Mouse (Mus musculus) ES-Bruce4 (cell line): ENCODE results near the gene B3galt2.

Experiments
- CTCF ChIP-seq: IDR thresholded peaks from one replicate; pipeline ENCODE4 v1.8.1; 2011; ENCODE audit warnings: low read depth, low read length
- EP300 ChIP-seq: IDR thresholded peaks from 2 replicates; pipeline ENCODE4 v1.6.1; 2011; ENCODE audit warnings: low read depth, low read length; ENCODE audit not compliant: insufficient read depth
- POLR2A ChIP-seq: IDR thresholded peaks from one replicate; pipeline ENCODE4 v1.8.1; 2011; ENCODE audit warnings: low read length; ENCODE audit not compliant: insufficient read depth

DNA sequence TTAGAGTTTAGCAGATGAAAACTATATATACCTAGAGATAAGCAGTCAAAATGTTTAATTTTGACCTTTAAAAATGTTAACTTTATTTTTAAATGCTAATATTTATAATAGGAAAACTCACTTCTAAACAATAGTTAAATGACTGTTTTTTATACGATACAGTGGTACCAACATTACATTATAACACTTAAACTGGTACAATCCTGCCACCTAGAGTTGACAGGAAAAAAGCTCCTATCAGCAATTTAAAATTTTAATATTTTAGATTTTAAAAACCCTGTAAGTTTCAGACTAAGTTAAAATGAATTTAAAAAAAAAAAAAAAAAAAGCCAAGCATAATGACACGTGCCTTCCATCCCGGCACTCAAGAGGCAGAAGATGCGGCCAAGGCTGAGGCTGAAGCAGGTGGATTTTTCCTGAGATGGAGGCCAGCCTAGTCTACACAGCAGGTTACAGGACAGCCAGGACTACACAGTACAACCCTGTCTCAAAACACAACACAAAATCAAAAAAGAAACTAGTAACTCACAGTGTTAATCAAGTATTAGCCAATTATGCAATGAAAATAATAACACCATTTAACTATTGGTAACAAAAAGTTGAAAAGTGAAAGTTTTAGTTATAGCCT, 35.4 kb downstream of the B3galt2 start:
- TF ChIP-seq CTCF (no peak), EP300 (no peak), POLR2A (no peak)
